Mouse (Mus musculus) adrenal gland, adult 8-10 months (tissue): ENCODE results near the gene Fuom. TPM values are rescaled to one million over a fixed set of nuclear protein-coding genes. Genes with fewer than 3 reads are reported as not detected.
"Not testable (repeated sequence)": the region's sequence is repeated elsewhere in the genome, so short reads cannot be mapped to it uniquely, and the experiment has no call there.

ENCODE experiments used
- DNase-seq: peaks from one replicate; pipeline ENCODE4 v3.0.0; 2022
- total RNA-seq, 4 experiments: library from RNA; stranded (reverse); gene quantifications; 2 replicates each; pipeline ENCODE4 v1.2.4; 2022

Fuom gene
- 10 to 100 TPM; 36.0 to 65.5 (median 43.9) TPM for total RNA-seq

- peak; percentile 94 for DNase-seq
Observed at GRCm38 (mm10) chr7:140101993-140102860, at the start of gene Fuom. TSS of gene Fuom (minus strand) at chr7:140102441.

GRCm38 (mm10) chr7:140144550-140144949 is 42.3 kb upstream of the Fuom start:
- no peak for DNase-seq

- peak; percentile 52 for DNase-seq
Observed at GRCm38 (mm10) chr7:140141350-140141749, 39.1 kb upstream of the Fuom start.

GRCm38 (mm10) chr7:140138021-140138310 is 35.7 kb upstream of the Fuom start:
- DNase-seq = no peak

- peak; percentile 92 for DNase-seq
Observed at GRCm38 (mm10) chr7:140137135-140138020, 35.1 kb upstream of the Fuom start, which contains the start of gene Mtg1. TSS of gene Mtg1 (plus strand) at chr7:140137564.

GRCm38 (mm10) chr7:140135106-140135770 is 33.0 kb upstream of the Fuom start:
- peak; percentile 29 for DNase-seq

- not testable (repeated sequence) for DNase-seq
Observed at GRCm38 (mm10) chr7:140134033-140134432, 31.8 kb upstream of the Fuom start.

GRCm38 (mm10) chr7:140132184-140132583 is 29.9 kb upstream of the Fuom start:
- DNase-seq = not testable (repeated sequence)

- no peak for DNase-seq
Observed at GRCm38 (mm10) chr7:140127911-140128310, 25.7 kb upstream of the Fuom start.

- no peak for DNase-seq
Observed at GRCm38 (mm10) chr7:140126934-140127333, 24.7 kb upstream of the Fuom start.

GRCm38 (mm10) chr7:140126022-140126350 is 23.7 kb upstream of the Fuom start:
- DNase-seq = no peak

- peak; percentile 93 for DNase-seq
Observed at GRCm38 (mm10) chr7:140125278-140126021, 23.2 kb upstream of the Fuom start.

- no peak for DNase-seq
Observed at GRCm38 (mm10) chr7:140124382-140124781, 22.1 kb upstream of the Fuom start.

GRCm38 (mm10) chr7:140122765-140123164 is 20.5 kb upstream of the Fuom start:
- no peak for DNase-seq

GRCm38 (mm10) chr7:140121338-140121910 is 19.2 kb upstream of the Fuom start:
- no peak for DNase-seq

GRCm38 (mm10) chr7:140120484-140120883 is 18.2 kb upstream of the Fuom start:
- DNase-seq = no peak

GRCm38 (mm10) chr7:140116329-140117054 is 14.3 kb upstream of the Fuom start, which contains the start of gene Echs1:
TSS of gene Echs1 (minus strand) at chr7:140116476.
- DNase-seq = peak; percentile 93

GRCm38 (mm10) chr7:140115583-140116328 is 13.5 kb upstream of the Fuom start, which contains the start of gene Paox:
TSS of gene Paox (plus strand) at chr7:140115799.
- DNase-seq = peak; percentile 78

- no peak for DNase-seq
Observed at GRCm38 (mm10) chr7:140111943-140112342, 9.7 kb upstream of the Fuom start.

- DNase-seq = peak; percentile 70
Observed at GRCm38 (mm10) chr7:140104009-140104408, 1.8 kb upstream of the Fuom start.
